Mouse (Mus musculus): ENCODE results near the gene Slc9a3. TPM values are rescaled to one million over a fixed set of nuclear protein-coding genes. Genes with fewer than 3 reads are reported as not detected.

Slc9a3 gene
- total RNA-seq, 2 experiments from 2014 or later, result not detected

Other genes starting within 250 kb of the Slc9a3 start
- 37.5 and 52.5 TPM in 2 replicates for gene Trip13, start 183.7 kb upstream of the Slc9a3 start, total RNA-seq (2014; fragmentation: Nextera tagmentation)
- gene Trip13, start 183.7 kb upstream of the Slc9a3 start, total RNA-seq (2017), result 46.2 and 52.3 TPM in 2 replicates
- gene Brd9, start 183.6 kb upstream of the Slc9a3 start, total RNA-seq (2014; fragmentation: Nextera tagmentation), result 27.7 and 39.5 TPM in 2 replicates
- 63.8 and 65.3 TPM in 2 replicates for gene Brd9, start 183.6 kb upstream of the Slc9a3 start, total RNA-seq (2017)
- gene Zdhhc11, start 157.6 kb upstream of the Slc9a3 start, total RNA-seq (2014; fragmentation: Nextera tagmentation), result not detected in 2 replicates
- not detected in 2 replicates for gene Zdhhc11, start 157.6 kb upstream of the Slc9a3 start, total RNA-seq (2017)
- 0.63 and 5.7 TPM in 2 replicates for gene Tppp, start 112.0 kb upstream of the Slc9a3 start, total RNA-seq (2014; fragmentation: Nextera tagmentation)
- 0.15 and 0.66 TPM in 2 replicates for gene Tppp, start 112.0 kb upstream of the Slc9a3 start, total RNA-seq (2017)
- gene Cep72, start 59.2 kb upstream of the Slc9a3 start, total RNA-seq (2014; fragmentation: Nextera tagmentation), result 12.3 and 12.5 TPM in 2 replicates
- gene Cep72, start 59.2 kb upstream of the Slc9a3 start, total RNA-seq (2017), result 6.5 and 6.7 TPM in 2 replicates
- 31.8 and 34.2 TPM in 2 replicates for gene Exoc3, start 87.3 kb downstream of the Slc9a3 start, total RNA-seq (2014; fragmentation: Nextera tagmentation)
- gene Exoc3, start 87.3 kb downstream of the Slc9a3 start, total RNA-seq (2017), result 30.3 and 38.6 TPM in 2 replicates
- not detected in 2 replicates for gene Ahrr, start 170.9 kb downstream of the Slc9a3 start, total RNA-seq (2014; fragmentation: Nextera tagmentation)
- gene Ahrr, start 170.9 kb downstream of the Slc9a3 start, total RNA-seq (2017), result 0.80 TPM in 1 of 2 replicates, not detected in the other
- gene Pdcd6, start 196.1 kb downstream of the Slc9a3 start, total RNA-seq (2014; fragmentation: Nextera tagmentation), result 102 and 146 TPM in 2 replicates
- 107 and 126 TPM in 2 replicates for gene Pdcd6, start 196.1 kb downstream of the Slc9a3 start, total RNA-seq (2017)
- gene Sdha, start 228.8 kb downstream of the Slc9a3 start, total RNA-seq (2014; fragmentation: Nextera tagmentation), result 173 and 209 TPM in 2 replicates
- 330 and 537 TPM in 2 replicates for gene Sdha, start 228.8 kb downstream of the Slc9a3 start, total RNA-seq (2017)
- 21.0 and 28.1 TPM in 2 replicates for gene Ccdc127, start 228.9 kb downstream of the Slc9a3 start, total RNA-seq (2014; fragmentation: Nextera tagmentation)
- 41.0 and 71.2 TPM in 2 replicates for gene Ccdc127, start 228.9 kb downstream of the Slc9a3 start, total RNA-seq (2017)
- gene Lrrc14b, start 242.5 kb downstream of the Slc9a3 start, total RNA-seq (2014; fragmentation: Nextera tagmentation), result not detected in 2 replicates
- gene Lrrc14b, start 242.5 kb downstream of the Slc9a3 start, total RNA-seq (2017), result not detected in 2 replicates